Mouse (Mus musculus): ENCODE measurements around the gene Ppp1r27. TPM values are rescaled to one million over a fixed set of nuclear protein-coding genes. Genes with fewer than 3 reads are reported as not detected.

Gene Ppp1r27
- polyA plus RNA-seq, 1 experiment from 2014 or later: 0.47 TPM

GRCm38 (mm10) chr11:120512790-120513453 lies 38.0 kb downstream of the Ppp1r27 start:
- no peaks in the 10 kb centered on the region for H3K36me3 ChIP-seq (ENCODE audit: control insufficient read depth, insufficient read depth, low read length)
- no peak overlapping the region for H3K27ac ChIP-seq (replicated peaks; ENCODE audit: low read depth, low read length)
- peaks cover 5% of the 10 kb centered on the region; the same call in 1 of the 2 replicates for H3K4me1 ChIP-seq (ENCODE audit: control insufficient read depth, insufficient read depth, low read length)
- ATAC-seq (ENCODE audit: insufficient number of reproducible peaks, low FRiP score, low TSS enrichment, low read depth): no peak
- no peak overlapping the region for H3K4me3 ChIP-seq (ENCODE audit: low read depth, low read length)
- H3K9ac ChIP-seq (ENCODE audit: low read length): no peak overlapping the region
- H3K4me2 ChIP-seq (ENCODE audit: low read depth, severe bottlenecking): no peak overlapping the region
- H3K27me3 ChIP-seq (ENCODE audit: control insufficient read depth, insufficient read depth, low read length): no peaks in the 10 kb centered on the region
- WGBS: 28% methylated on average over 6 of the region's 6 CpGs
- DNase-seq (ENCODE audit: low spot score): no peak
- no peaks in the 10 kb centered on the region for H3K9me3 ChIP-seq (ENCODE audit: control insufficient read depth, low read length)

- Histone ChIP-seq H3K9ac (ENCODE audit: low read length) (peak overlapping the region; percentile 52; the same call in 1 of the 2 replicates), H3K4me1 (ENCODE audit: control insufficient read depth, insufficient read depth, low read length) (peaks cover 5% of the 10 kb centered on the region; the same call in 1 of the 2 replicates), H3K4me2 (ENCODE audit: low read depth, severe bottlenecking) (peak overlapping the region; percentile 37), H3K9me3 (ENCODE audit: control insufficient read depth, low read length) (no peaks in the 10 kb centered on the region), H3K4me3 (ENCODE audit: low read depth, low read length) (no peak overlapping the region), H3K27ac (replicated peaks; ENCODE audit: low read depth, low read length) (no peak overlapping the region), H3K27me3 (ENCODE audit: control insufficient read depth, insufficient read depth, low read length) (no peaks in the 10 kb centered on the region), H3K36me3 (ENCODE audit: control insufficient read depth, insufficient read depth, low read length) (no peaks in the 10 kb centered on the region)
- no peak for DNase-seq (ENCODE audit: low spot score)
- no peak for ATAC-seq (ENCODE audit: insufficient number of reproducible peaks, low FRiP score, low TSS enrichment, low read depth)
- 11% methylated on average over 16 of the region's 16 CpGs for WGBS
These were observed 40.4 kb downstream of the Ppp1r27 start for GRCm38 (mm10) chr11:120510375-120511030.

GRCm38 (mm10) chr11:120509940-120510339 lies 41.0 kb downstream of the Ppp1r27 start:
- Histone ChIP-seq H3K27ac (replicated peaks; ENCODE audit: low read depth, low read length) (no peak overlapping the region), H3K9me3 (ENCODE audit: control insufficient read depth, low read length) (no peaks in the 10 kb centered on the region), H3K9ac (ENCODE audit: low read length) (no peak overlapping the region), H3K4me2 (ENCODE audit: low read depth, severe bottlenecking) (no peak overlapping the region), H3K36me3 (ENCODE audit: control insufficient read depth, insufficient read depth, low read length) (no peaks in the 10 kb centered on the region), H3K27me3 (ENCODE audit: control insufficient read depth, insufficient read depth, low read length) (no peaks in the 10 kb centered on the region), H3K4me3 (ENCODE audit: low read depth, low read length) (no peak overlapping the region), H3K4me1 (ENCODE audit: control insufficient read depth, insufficient read depth, low read length) (peaks cover 5% of the 10 kb centered on the region; the same call in 1 of the 2 replicates)
- DNase-seq (ENCODE audit: low spot score) (no peak), ATAC-seq (ENCODE audit: insufficient number of reproducible peaks, low FRiP score, low TSS enrichment, low read depth) (no peak)
- WGBS: 44% methylated on average over 4 of the region's 4 CpGs

GRCm38 (mm10) chr11:120508290-120508870 lies 42.6 kb downstream of the Ppp1r27 start:
- 91% methylated on average over 9 of the region's 9 CpGs for whole genome bisulfite sequencing
- H3K4me2 ChIP-seq (ENCODE audit: low read depth, severe bottlenecking): no peak overlapping the region
- H3K4me1 ChIP-seq (ENCODE audit: control insufficient read depth, insufficient read depth, low read length): peaks cover 5% of the 10 kb centered on the region; the same call in 1 of the 2 replicates
- DNase-seq (ENCODE audit: low spot score): no peak
- H3K9me3 ChIP-seq (ENCODE audit: control insufficient read depth, low read length): no peaks in the 10 kb centered on the region
- H3K4me3 ChIP-seq (ENCODE audit: low read depth, low read length): no peak overlapping the region
- H3K27ac ChIP-seq (replicated peaks; ENCODE audit: low read depth, low read length): no peak overlapping the region
- H3K27me3 ChIP-seq (ENCODE audit: control insufficient read depth, insufficient read depth, low read length): no peaks in the 10 kb centered on the region
- no peak for ATAC-seq (ENCODE audit: insufficient number of reproducible peaks, low FRiP score, low TSS enrichment, low read depth)
- H3K9ac ChIP-seq (ENCODE audit: low read length): no peak overlapping the region
- no peaks in the 10 kb centered on the region for H3K36me3 ChIP-seq (ENCODE audit: control insufficient read depth, insufficient read depth, low read length)

- Histone ChIP-seq H3K9me3 (ENCODE audit: control insufficient read depth, low read length) (no peaks in the 10 kb centered on the region), H3K4me2 (ENCODE audit: low read depth, severe bottlenecking) (no peak overlapping the region), H3K4me3 (ENCODE audit: low read depth, low read length) (no peak overlapping the region), H3K27ac (replicated peaks; ENCODE audit: low read depth, low read length) (no peak overlapping the region), H3K27me3 (ENCODE audit: control insufficient read depth, insufficient read depth, low read length) (no peaks in the 10 kb centered on the region), H3K9ac (ENCODE audit: low read length) (no peak overlapping the region), H3K36me3 (ENCODE audit: control insufficient read depth, insufficient read depth, low read length) (no peaks in the 10 kb centered on the region), H3K4me1 (ENCODE audit: control insufficient read depth, insufficient read depth, low read length) (peaks cover 5% of the 10 kb centered on the region; the same call in 1 of the 2 replicates)
- DNase-seq (ENCODE audit: low spot score): no peak
- WGBS: 80% methylated on average over 13 of the region's 13 CpGs
- ATAC-seq (ENCODE audit: insufficient number of reproducible peaks, low FRiP score, low TSS enrichment, low read depth): no peak
These were observed 43.2 kb downstream of the Ppp1r27 start for GRCm38 (mm10) chr11:120507611-120508289.

- no peak for DNase-seq (ENCODE audit: low spot score)
These were observed 44.0 kb downstream of the Ppp1r27 start for GRCm38 (mm10) chr11:120506899-120507298.

GRCm38 (mm10) chr11:120505661-120506060 lies 45.3 kb downstream of the Ppp1r27 start:
- Histone ChIP-seq H3K4me3 (ENCODE audit: low read depth, low read length) (no peak overlapping the region), H3K9ac (ENCODE audit: low read length) (no peak overlapping the region), H3K9me3 (ENCODE audit: control insufficient read depth, low read length) (no peaks in the 10 kb centered on the region), H3K4me2 (ENCODE audit: low read depth, severe bottlenecking) (no peak overlapping the region), H3K36me3 (ENCODE audit: control insufficient read depth, insufficient read depth, low read length) (no peaks in the 10 kb centered on the region), H3K27ac (replicated peaks; ENCODE audit: low read depth, low read length) (no peak overlapping the region), H3K4me1 (ENCODE audit: control insufficient read depth, insufficient read depth, low read length) (peaks cover 4% of the 10 kb centered on the region; the same call in 1 of the 2 replicates), H3K27me3 (ENCODE audit: control insufficient read depth, insufficient read depth, low read length) (no peaks in the 10 kb centered on the region)
- 90% methylated on average over 3 of the region's 3 CpGs for WGBS
- ATAC-seq (ENCODE audit: insufficient number of reproducible peaks, low FRiP score, low TSS enrichment, low read depth) (no peak), DNase-seq (ENCODE audit: low spot score) (no peak)

More at GRCm38 (mm10) chr11:120506899-120507298, 44.0 kb downstream of the Ppp1r27 start:
- Histone ChIP-seq H3K27ac (replicated peaks; ENCODE audit: low read depth, low read length) (no peak overlapping the region), H3K9me3 (ENCODE audit: control insufficient read depth, low read length) (no peaks in the 10 kb centered on the region), H3K4me3 (ENCODE audit: low read depth, low read length) (no peak overlapping the region), H3K9ac (ENCODE audit: low read length) (no peak overlapping the region), H3K27me3 (ENCODE audit: control insufficient read depth, insufficient read depth, low read length) (no peaks in the 10 kb centered on the region), H3K36me3 (ENCODE audit: control insufficient read depth, insufficient read depth, low read length) (no peaks in the 10 kb centered on the region), H3K4me1 (ENCODE audit: control insufficient read depth, insufficient read depth, low read length) (peaks cover 5% of the 10 kb centered on the region; the same call in 1 of the 2 replicates), H3K4me2 (ENCODE audit: low read depth, severe bottlenecking) (no peak overlapping the region)
- 60% methylated on average over 4 of the region's 4 CpGs for WGBS
- ATAC-seq (ENCODE audit: insufficient number of reproducible peaks, low FRiP score, low TSS enrichment, low read depth): no peak

- Histone ChIP-seq H3K4me1 (ENCODE audit: control insufficient read depth, insufficient read depth, low read length) (no peaks in the 10 kb centered on the region), H3K9ac (ENCODE audit: low read length) (no peak overlapping the region), H3K27me3 (ENCODE audit: control insufficient read depth, insufficient read depth, low read length) (no peaks in the 10 kb centered on the region), H3K27ac (replicated peaks; ENCODE audit: low read depth, low read length) (no peak overlapping the region), H3K36me3 (ENCODE audit: control insufficient read depth, insufficient read depth, low read length) (peaks cover 8% of the 10 kb centered on the region; the same call in 1 of the 2 replicates), H3K4me2 (ENCODE audit: low read depth, severe bottlenecking) (no peak overlapping the region), H3K9me3 (ENCODE audit: control insufficient read depth, low read length) (no peaks in the 10 kb centered on the region), H3K4me3 (ENCODE audit: low read depth, low read length) (no peak overlapping the region)
- WGBS: 90% methylated on average over 4 of the region's 4 CpGs
- ATAC-seq (ENCODE audit: insufficient number of reproducible peaks, low FRiP score, low TSS enrichment, low read depth) (no peak), DNase-seq (ENCODE audit: low spot score) (no peak)
These were observed 49.2 kb downstream of the Ppp1r27 start for GRCm38 (mm10) chr11:120501701-120502100.

Data from limb, embryonic 11.5 days (tissue).